In genomic region chr12:5723113-5723512, GRCm38 (mm10) we compare ENCODE assay signal across 16 mouse cellular contexts.
"Had no signal": no experiment of that assay in that cellular context is flagged by ENCODE, and none has a peak within 500 bp of the region (broad histone marks: within the 10 kb centered on the region; RNA-seq: fewer than 3 reads in every experiment).

No protein-coding gene starts in this region.

- DNase-seq: retina, postnatal 1 day; right cerebral cortex, adult 18-20 months; right cerebral cortex, postnatal 14 days; right cerebral cortex, postnatal 25 days; right cerebral cortex, postnatal 4 days; spleen, adult 18-20 months; thymus, adult 18-20 months; thymus, adult 2 months; thymus, postnatal 14 days; thymus, postnatal 25 days; thymus, postnatal 36 days; thymus, postnatal 4 days had no signal

- H3K36me3 ChIP-seq: neural tube, embryonic 12.5 days; neural tube, embryonic 13.5 days; neural tube, embryonic 15.5 days; stomach, embryonic 15.5 days had no signal

- H3K4me2 ChIP-seq: neural tube, embryonic 12.5 days; neural tube, embryonic 13.5 days; neural tube, embryonic 15.5 days; stomach, embryonic 15.5 days had no signal

- H3K27me3 ChIP-seq: neural tube, embryonic 12.5 days; neural tube, embryonic 13.5 days; neural tube, embryonic 15.5 days; stomach, embryonic 15.5 days had no signal

- H3K9ac ChIP-seq: neural tube, embryonic 12.5 days; neural tube, embryonic 13.5 days; neural tube, embryonic 15.5 days; stomach, embryonic 15.5 days had no signal

- H3K27ac ChIP-seq: neural tube, embryonic 12.5 days; neural tube, embryonic 13.5 days; neural tube, embryonic 15.5 days; stomach, embryonic 15.5 days had no signal

- H3K4me1 ChIP-seq: neural tube, embryonic 12.5 days; neural tube, embryonic 13.5 days; neural tube, embryonic 15.5 days; stomach, embryonic 15.5 days had no signal

- H3K4me3 ChIP-seq: neural tube, embryonic 12.5 days; neural tube, embryonic 13.5 days; neural tube, embryonic 15.5 days; stomach, embryonic 15.5 days had no signal

- H3K9me3 ChIP-seq: neural tube, embryonic 12.5 days; neural tube, embryonic 13.5 days; neural tube, embryonic 15.5 days; stomach, embryonic 15.5 days had no signal
